Mouse (Mus musculus): ENCODE results near the gene Umad1. TPM values are rescaled to one million over a fixed set of nuclear protein-coding genes. Genes with fewer than 3 reads are reported as not detected.

The Umad1 gene
- polyA plus RNA-seq, 2 experiments, result 10.7 to 16.6 TPM

DNA sequence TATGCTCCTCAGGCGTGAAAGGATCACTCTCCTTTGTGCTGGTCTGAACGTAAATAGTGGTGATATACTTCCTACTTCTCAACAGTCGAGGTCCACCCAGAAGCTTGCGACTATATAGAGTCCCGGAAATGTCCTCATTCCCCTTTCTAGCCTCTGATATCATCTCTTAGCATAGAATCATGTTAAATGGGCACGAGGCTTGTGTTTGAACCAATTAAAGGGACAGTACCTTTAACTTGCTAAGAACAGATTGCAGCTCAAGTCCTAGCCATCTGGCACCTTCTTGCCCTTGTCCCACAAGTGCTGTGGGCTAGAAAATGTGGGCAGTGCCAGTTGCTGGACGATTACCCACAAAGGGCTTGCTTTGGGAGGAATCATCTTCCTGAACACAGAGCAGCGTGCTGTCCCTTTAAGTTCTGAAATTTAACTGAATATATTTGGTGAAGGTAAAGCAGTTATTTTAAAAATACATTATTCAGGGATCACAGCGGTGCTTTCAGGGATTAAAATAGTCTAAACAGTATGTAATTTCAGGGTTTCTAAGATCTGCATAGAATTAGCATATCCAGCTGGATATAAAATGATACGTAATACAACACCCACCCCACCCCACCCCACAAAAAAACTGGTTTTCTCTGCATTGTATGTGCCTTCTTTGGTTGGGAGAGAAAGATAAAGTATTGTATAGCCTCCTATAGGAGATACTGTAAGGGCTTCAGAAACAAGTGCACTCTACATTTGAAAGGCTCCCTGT lies 153.9 kb downstream of the Umad1 start:
- H3K27me3 ChIP-seq (ENCODE audit: control insufficient read depth, insufficient read depth, low read length), result no peaks in the 10 kb centered on the region
- no peak overlapping the region for H3K4me2 ChIP-seq (replicated peaks; ENCODE audit: low read depth, low read length, severe bottlenecking)
- no peak overlapping the region for H3K27ac ChIP-seq (replicated peaks; ENCODE audit: low read depth, low read length)
- H3K9me3 ChIP-seq (ENCODE audit: control insufficient read depth, low read length), result no peaks in the 10 kb centered on the region
- DNase-seq (ENCODE audit: low spot score) (no peak), ATAC-seq (ENCODE audit: low FRiP score, low read depth) (no peak)
- no peak for TF ChIP-seq POLR2A (IDR thresholded peaks at IDR 0.05; ENCODE audit: borderline replicate concordance, extremely low read depth, insufficient read depth, insufficient read length)
- no peak overlapping the region for H3K9ac ChIP-seq (ENCODE audit: low read depth, low read length, severe bottlenecking)
- no peaks in the 10 kb centered on the region for H3K36me3 ChIP-seq (ENCODE audit: control insufficient read depth, insufficient read depth, low read length)
- H3K4me1 ChIP-seq (ENCODE audit: control insufficient read depth, insufficient read depth, low read length), result no peaks in the 10 kb centered on the region
- 75% methylated on average over 10 of the region's 10 CpGs for WGBS
- no peak overlapping the region for H3K4me3 ChIP-seq (replicated peaks; ENCODE audit: low read length)

GRCm38 (mm10) chr6:8414020-8414419 lies 154.9 kb downstream of the Umad1 start:
- no peaks in the 10 kb centered on the region for H3K9me3 ChIP-seq (ENCODE audit: control insufficient read depth, low read length)
- no peaks in the 10 kb centered on the region for H3K27me3 ChIP-seq (ENCODE audit: control insufficient read depth, insufficient read depth, low read length)
- H3K4me2 ChIP-seq (replicated peaks; ENCODE audit: low read depth, low read length, severe bottlenecking), result no peak overlapping the region
- H3K9ac ChIP-seq (ENCODE audit: low read depth, low read length, severe bottlenecking), result no peak overlapping the region
- TF ChIP-seq POLR2A (IDR thresholded peaks at IDR 0.05; ENCODE audit: borderline replicate concordance, extremely low read depth, insufficient read depth, insufficient read length), result no peak
- H3K4me1 ChIP-seq (ENCODE audit: control insufficient read depth, insufficient read depth, low read length), result no peaks in the 10 kb centered on the region
- ATAC-seq (ENCODE audit: low FRiP score, low read depth), result no peak
- H3K36me3 ChIP-seq (ENCODE audit: control insufficient read depth, insufficient read depth, low read length), result no peaks in the 10 kb centered on the region
- no peak overlapping the region for H3K4me3 ChIP-seq (replicated peaks; ENCODE audit: low read length)
- DNase-seq (ENCODE audit: low spot score), result no peak
- 60% methylated on average over 9 of the region's 9 CpGs for WGBS
- no peak overlapping the region for H3K27ac ChIP-seq (replicated peaks; ENCODE audit: low read depth, low read length)

DNA sequence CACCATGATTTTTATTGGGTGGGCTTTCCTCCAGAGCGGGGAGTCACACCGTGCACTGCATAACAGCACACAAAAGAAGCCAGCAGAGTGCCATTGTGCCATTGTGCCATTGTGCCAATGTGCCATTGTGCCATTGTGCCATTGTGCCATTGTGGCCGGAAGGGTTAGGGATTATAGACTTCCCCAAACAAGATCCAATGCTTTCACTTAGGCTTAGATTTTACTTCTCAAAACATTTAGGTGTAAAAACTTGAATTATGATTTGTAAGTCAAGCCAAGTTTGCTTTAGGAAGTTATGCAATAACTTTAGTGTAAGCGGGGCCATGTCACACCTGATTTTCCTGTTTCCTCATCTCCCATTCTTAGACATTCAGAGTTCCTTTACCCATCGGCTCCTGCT lies 156.7 kb downstream of the Umad1 start:
- no peak for ATAC-seq (ENCODE audit: low FRiP score, low read depth)

GRCm38 (mm10) chr6:8416802-8417569 lies 157.9 kb downstream of the Umad1 start:
- H3K4me2 ChIP-seq (replicated peaks; ENCODE audit: low read depth, low read length, severe bottlenecking), result no peak overlapping the region
- no peaks in the 10 kb centered on the region for H3K36me3 ChIP-seq (ENCODE audit: control insufficient read depth, insufficient read depth, low read length)
- no peak for TF ChIP-seq POLR2A (IDR thresholded peaks at IDR 0.05; ENCODE audit: borderline replicate concordance, extremely low read depth, insufficient read depth, insufficient read length)
- H3K4me3 ChIP-seq (replicated peaks; ENCODE audit: low read length), result no peak overlapping the region
- no peak overlapping the region for H3K27ac ChIP-seq (replicated peaks; ENCODE audit: low read depth, low read length)
- DNase-seq (ENCODE audit: low spot score) (no peak), ATAC-seq (ENCODE audit: low FRiP score, low read depth) (no peak)
- WGBS, result 73% methylated on average over 8 of the region's 8 CpGs
- H3K4me1 ChIP-seq (ENCODE audit: control insufficient read depth, insufficient read depth, low read length), result peaks cover 11% of the 10 kb centered on the region; the same call in 1 of the 2 replicates
- no peak overlapping the region for H3K9ac ChIP-seq (ENCODE audit: low read depth, low read length, severe bottlenecking)
- no peaks in the 10 kb centered on the region for H3K9me3 ChIP-seq (ENCODE audit: control insufficient read depth, low read length)
- H3K27me3 ChIP-seq (ENCODE audit: control insufficient read depth, insufficient read depth, low read length), result no peaks in the 10 kb centered on the region

More for the DNA sequence above, 156.7 kb downstream of the Umad1 start:
- H3K4me1 ChIP-seq (ENCODE audit: control insufficient read depth, insufficient read depth, low read length), result peaks cover 11% of the 10 kb centered on the region; the same call in 1 of the 2 replicates
- DNase-seq (ENCODE audit: low spot score), result no peak
- H3K27me3 ChIP-seq (ENCODE audit: control insufficient read depth, insufficient read depth, low read length), result no peaks in the 10 kb centered on the region
- no peaks in the 10 kb centered on the region for H3K9me3 ChIP-seq (ENCODE audit: control insufficient read depth, low read length)
- H3K36me3 ChIP-seq (ENCODE audit: control insufficient read depth, insufficient read depth, low read length), result no peaks in the 10 kb centered on the region
- no peak overlapping the region for H3K27ac ChIP-seq (replicated peaks; ENCODE audit: low read depth, low read length)
- 83% methylated on average over 5 of the region's 5 CpGs for WGBS
- H3K4me2 ChIP-seq (replicated peaks; ENCODE audit: low read depth, low read length, severe bottlenecking), result no peak overlapping the region
- no peak for TF ChIP-seq POLR2A (IDR thresholded peaks at IDR 0.05; ENCODE audit: borderline replicate concordance, extremely low read depth, insufficient read depth, insufficient read length)
- H3K4me3 ChIP-seq (replicated peaks; ENCODE audit: low read length), result no peak overlapping the region
- H3K9ac ChIP-seq (ENCODE audit: low read depth, low read length, severe bottlenecking), result no peak overlapping the region

DNA sequence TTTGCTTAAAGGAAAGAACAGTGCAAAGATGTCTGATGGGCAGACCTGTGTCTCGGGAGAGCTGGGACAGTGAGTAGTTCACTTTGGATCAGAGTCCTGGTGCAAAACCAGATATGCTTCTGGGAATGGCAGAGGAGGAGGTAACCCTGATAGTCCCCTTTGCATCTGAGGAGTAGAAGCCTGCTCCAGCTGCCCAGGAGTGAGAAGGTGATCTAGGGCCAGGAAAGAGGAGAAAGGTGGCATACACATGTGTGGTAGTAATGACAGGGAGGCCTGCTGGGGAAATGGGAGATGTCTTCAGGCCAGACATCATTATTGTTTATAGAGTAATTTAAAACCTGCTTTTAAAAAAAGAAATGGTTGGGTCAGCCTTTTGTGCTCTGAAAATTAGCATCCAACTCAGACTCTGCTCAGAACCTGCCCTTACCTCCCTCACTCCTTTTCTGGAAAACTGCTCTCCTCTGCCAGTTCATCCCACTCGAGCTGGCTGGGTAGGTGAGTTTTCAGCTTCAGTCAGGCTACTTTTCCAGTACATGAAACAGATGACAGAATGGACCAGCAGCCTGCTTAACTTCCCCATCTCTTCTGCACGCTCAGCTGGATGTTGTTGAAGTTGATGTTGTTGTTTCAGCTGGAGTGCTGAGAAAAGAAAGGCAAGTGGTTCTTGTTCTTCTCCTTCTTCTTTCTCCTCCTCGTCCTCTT lies 160.5 kb downstream of the Umad1 start:
- Histone ChIP-seq H3K9ac (ENCODE audit: low read depth, low read length, severe bottlenecking) (no peak overlapping the region), H3K36me3 (ENCODE audit: control insufficient read depth, insufficient read depth, low read length) (no peaks in the 10 kb centered on the region), H3K27ac (replicated peaks; ENCODE audit: low read depth, low read length) (no peak overlapping the region), H3K4me3 (replicated peaks; ENCODE audit: low read length) (no peak overlapping the region), H3K4me1 (ENCODE audit: control insufficient read depth, insufficient read depth, low read length) (peaks cover 16% of the 10 kb centered on the region; the same call in 1 of the 2 replicates), H3K27me3 (ENCODE audit: control insufficient read depth, insufficient read depth, low read length) (no peaks in the 10 kb centered on the region), H3K9me3 (ENCODE audit: control insufficient read depth, low read length) (no peaks in the 10 kb centered on the region), H3K4me2 (replicated peaks; ENCODE audit: low read depth, low read length, severe bottlenecking) (no peak overlapping the region)
- ATAC-seq (ENCODE audit: low FRiP score, low read depth), result no peak
- TF ChIP-seq POLR2A (IDR thresholded peaks at IDR 0.05; ENCODE audit: borderline replicate concordance, extremely low read depth, insufficient read depth, insufficient read length), result no peak
- 51% methylated on average over 4 of the region's 4 CpGs for WGBS
- DNase-seq (ENCODE audit: low spot score), result no peak
